Mouse (Mus musculus): Measurements from ENCODE around the gene BC029722. TPM values are rescaled to one million over a fixed set of nuclear protein-coding genes. Genes with fewer than 3 reads are reported as not detected.

The BC029722 gene
- polyA plus RNA-seq, 1 experiment from 2014 or later: 9.7 TPM

Other genes starting within 250 kb of the BC029722 start
- 14.7 and 15.9 TPM in 2 replicates for gene Gss, start 226.6 kb downstream of the BC029722 start, polyA plus RNA-seq (2014; fragmentation: Nextera tagmentation; extraction: Ambion mirVana)
- gene Myh7b, start 208.2 kb downstream of the BC029722 start, polyA plus RNA-seq (2014; fragmentation: Nextera tagmentation; extraction: Ambion mirVana): 0.46 and 0.52 TPM in 2 replicates
- 154 and 157 TPM in 2 replicates for gene Trpc4ap, start 127.0 kb downstream of the BC029722 start, polyA plus RNA-seq (2014; fragmentation: Nextera tagmentation; extraction: Ambion mirVana)
- gene Edem2, start 90.0 kb downstream of the BC029722 start, polyA plus RNA-seq (2014; fragmentation: Nextera tagmentation; extraction: Ambion mirVana): 36.0 and 37.4 TPM in 2 replicates
- not detected in 2 replicates for gene Gm17581, start 83.6 kb downstream of the BC029722 start, polyA plus RNA-seq (2014; fragmentation: Nextera tagmentation; extraction: Ambion mirVana)
- gene Procr, start 68.3 kb downstream of the BC029722 start, polyA plus RNA-seq (2014; fragmentation: Nextera tagmentation; extraction: Ambion mirVana): 2.5 and 3.1 TPM in 2 replicates
- 3.2 and 3.4 TPM in 2 replicates for gene Mmp24, start 44.1 kb downstream of the BC029722 start, polyA plus RNA-seq (2014; fragmentation: Nextera tagmentation; extraction: Ambion mirVana)
- gene Eif6, start 7.5 kb upstream of the BC029722 start, polyA plus RNA-seq (2014; fragmentation: Nextera tagmentation; extraction: Ambion mirVana): 193 and 208 TPM in 2 replicates
- 0.19 and 0.20 TPM in 2 replicates for gene Fam83c, start 15.4 kb upstream of the BC029722 start, polyA plus RNA-seq (2014; fragmentation: Nextera tagmentation; extraction: Ambion mirVana)
- gene Uqcc1, start 110.9 kb upstream of the BC029722 start, polyA plus RNA-seq (2014; fragmentation: Nextera tagmentation; extraction: Ambion mirVana): 69.6 and 80.8 TPM in 2 replicates
- gene Gm15557, start 121.3 kb upstream of the BC029722 start, polyA plus RNA-seq (2014; fragmentation: Nextera tagmentation; extraction: Ambion mirVana): not detected in 2 replicates
- gene Gdf5, start 125.9 kb upstream of the BC029722 start, polyA plus RNA-seq (2014; fragmentation: Nextera tagmentation; extraction: Ambion mirVana): 1.3 and 1.4 TPM in 2 replicates
- gene Cep250, start 137.0 kb upstream of the BC029722 start, polyA plus RNA-seq (2014; fragmentation: Nextera tagmentation; extraction: Ambion mirVana): 14.9 and 23.3 TPM in 2 replicates
- gene 6430550D23Rik, start 188.6 kb upstream of the BC029722 start, polyA plus RNA-seq (2014; fragmentation: Nextera tagmentation; extraction: Ambion mirVana): 1.4 and 2.5 TPM in 2 replicates
- 238 and 243 TPM in 2 replicates for gene Ergic3, start 188.6 kb upstream of the BC029722 start, polyA plus RNA-seq (2014; fragmentation: Nextera tagmentation; extraction: Ambion mirVana)
- gene Fer1l4, start 233.5 kb upstream of the BC029722 start, polyA plus RNA-seq (2014; fragmentation: Nextera tagmentation; extraction: Ambion mirVana): not detected in 2 replicates
- gene Spag4, start 245.7 kb upstream of the BC029722 start, polyA plus RNA-seq (2014; fragmentation: Nextera tagmentation; extraction: Ambion mirVana): 3.9 and 4.8 TPM in 2 replicates